Comparison of ENCODE assay signal across 14 mouse cellular contexts in genomic region chr16:44507027-44507929, GRCm38 (mm10). TPM values are rescaled to one million over a fixed set of nuclear protein-coding genes. Genes with fewer than 3 reads are reported as not detected.
DNase-seq lines count a peak whose midpoint lies in the region; ATAC-seq and TF ChIP-seq lines count a peak whose summit lies in the region.
"Had no signal": no experiment of that assay in that cellular context is flagged by ENCODE, and none has a peak within 500 bp of the region (broad histone marks: within the 10 kb centered on the region; RNA-seq: fewer than 3 reads in every experiment).

No protein-coding gene starts in this region.

- peak; percentile 82 for ATAC-seq in lung, embryonic 15.5 days (ENCODE audit: borderline replicate concordance, extremely low read depth, low FRiP score, low TSS enrichment)
- ATAC-seq in forebrain, embryonic 15.5 days (replicated peaks), result peak; percentile 61
- ATAC-seq in limb, embryonic 14.5 days (ENCODE audit: low FRiP score, low read depth), result peak; percentile 14; the same call in 1 of the 2 replicates
- ATAC-seq in neural tube, embryonic 15.5 days (ENCODE audit: low FRiP score), result peak; percentile 68
- ATAC-seq in granulocyte monocyte progenitor cell, adult 5-6 weeks (replicated peaks; ENCODE audit: poor library complexity, severe bottlenecking), result no peak

- peaks cover 17% of the 10 kb centered on the region; the same call in 1 of the 2 replicates for H3K36me3 ChIP-seq in lung, embryonic 15.5 days
- peaks cover 14% of the 10 kb centered on the region for H3K36me3 ChIP-seq in forebrain, embryonic 15.5 days
- peaks cover 78% of the 10 kb centered on the region for H3K36me3 ChIP-seq in limb, embryonic 14.5 days (ENCODE audit: control insufficient read depth, insufficient read depth, low read length)
- H3K36me3 ChIP-seq in neural tube, embryonic 15.5 days, result no peaks in the 10 kb centered on the region
- H3K36me3 ChIP-seq: liver, embryonic 13.5 days had no signal

- no peak for DNase-seq in lung, postnatal 25 days (ENCODE audit: low spot score)
- DNase-seq in limb, embryonic 14.5 days (ENCODE audit: low spot score), result no peak
- no peak for DNase-seq in thymus, postnatal 36 days
- DNase-seq: cerebellum, adult 11 months; gastrocnemius, postnatal 25 days; heart, postnatal 14 days; liver, embryonic 13.5 days; spleen, adult 18-20 months had no signal

- H3K27me3 ChIP-seq in lung, embryonic 15.5 days, result no peaks in the 10 kb centered on the region
- no peaks in the 10 kb centered on the region for H3K27me3 ChIP-seq in forebrain, embryonic 15.5 days
- H3K27me3 ChIP-seq in limb, embryonic 14.5 days (ENCODE audit: control insufficient read depth, insufficient read depth, low read length), result no peaks in the 10 kb centered on the region
- H3K27me3 ChIP-seq in neural tube, embryonic 15.5 days (replicated peaks), result no peaks in the 10 kb centered on the region
- H3K27me3 ChIP-seq: embryonic facial prominence, embryonic 12.5 days; liver, embryonic 13.5 days; neural tube, embryonic 12.5 days had no signal

- no peak overlapping the region for H3K4me3 ChIP-seq in lung, embryonic 15.5 days
- no peak overlapping the region for H3K4me3 ChIP-seq in forebrain, embryonic 15.5 days
- no peak overlapping the region for H3K4me3 ChIP-seq in limb, embryonic 14.5 days (replicated peaks; ENCODE audit: low read length)
- no peak overlapping the region for H3K4me3 ChIP-seq in neural tube, embryonic 15.5 days (replicated peaks)
- H3K4me3 ChIP-seq: embryonic facial prominence, embryonic 12.5 days; liver, embryonic 13.5 days; neural tube, embryonic 12.5 days had no signal

- H3K9me3 ChIP-seq in lung, embryonic 15.5 days, result no peaks in the 10 kb centered on the region
- no peaks in the 10 kb centered on the region for H3K9me3 ChIP-seq in forebrain, embryonic 15.5 days
- H3K9me3 ChIP-seq in limb, embryonic 14.5 days (ENCODE audit: control insufficient read depth, low read length), result no peaks in the 10 kb centered on the region
- peaks cover 5% of the 10 kb centered on the region; the same call in 1 of the 2 replicates for H3K9me3 ChIP-seq in neural tube, embryonic 15.5 days (replicated peaks)
- H3K9me3 ChIP-seq: liver, embryonic 13.5 days; neural tube, embryonic 12.5 days had no signal

- peak overlapping the region; percentile 80 for H3K27ac ChIP-seq in lung, embryonic 15.5 days
- H3K27ac ChIP-seq in forebrain, embryonic 15.5 days (replicated peaks), result peak overlapping the region; percentile 51
- H3K27ac ChIP-seq in limb, embryonic 14.5 days (replicated peaks; ENCODE audit: low read depth, low read length), result peak overlapping the region; percentile 59
- H3K27ac ChIP-seq in neural tube, embryonic 15.5 days (replicated peaks), result no peak overlapping the region; the same call in 1 of the 2 replicates
- H3K27ac ChIP-seq: embryonic facial prominence, embryonic 12.5 days; liver, embryonic 13.5 days; neural tube, embryonic 12.5 days had no signal

- peaks cover 60% of the 10 kb centered on the region for H3K4me1 ChIP-seq in lung, embryonic 15.5 days
- H3K4me1 ChIP-seq in forebrain, embryonic 15.5 days, result peaks cover 32% of the 10 kb centered on the region
- peaks cover 33% of the 10 kb centered on the region for H3K4me1 ChIP-seq in limb, embryonic 14.5 days (ENCODE audit: control insufficient read depth, insufficient read depth, low read length)
- peaks cover 10% of the 10 kb centered on the region; the same call in 1 of the 2 replicates for H3K4me1 ChIP-seq in neural tube, embryonic 15.5 days
- H3K4me1 ChIP-seq: liver, embryonic 13.5 days; neural tube, embryonic 12.5 days had no signal

- no peak overlapping the region for H3K9ac ChIP-seq in lung, embryonic 15.5 days
- no peak overlapping the region for H3K9ac ChIP-seq in forebrain, embryonic 15.5 days (replicated peaks)
- no peak overlapping the region for H3K9ac ChIP-seq in limb, embryonic 14.5 days (ENCODE audit: low read depth, low read length, severe bottlenecking)
- no peak overlapping the region for H3K9ac ChIP-seq in neural tube, embryonic 15.5 days (replicated peaks)
- H3K9ac ChIP-seq: embryonic facial prominence, embryonic 12.5 days; liver, embryonic 13.5 days; neural tube, embryonic 12.5 days had no signal

- no peak overlapping the region for H3K4me2 ChIP-seq in lung, embryonic 15.5 days
- H3K4me2 ChIP-seq in forebrain, embryonic 15.5 days (replicated peaks), result no peak overlapping the region
- H3K4me2 ChIP-seq in limb, embryonic 14.5 days (replicated peaks; ENCODE audit: low read depth, low read length, severe bottlenecking), result no peak overlapping the region
- no peak overlapping the region for H3K4me2 ChIP-seq in neural tube, embryonic 15.5 days
- H3K4me2 ChIP-seq: embryonic facial prominence, embryonic 12.5 days; liver, embryonic 13.5 days; neural tube, embryonic 12.5 days had no signal

- 41% methylated on average over 10 of the region's 10 CpGs for WGBS in lung, embryonic 15.5 days
- 48% methylated on average over 10 of the region's 10 CpGs for WGBS in forebrain, embryonic 15.5 days
- 44% methylated on average over 10 of the region's 10 CpGs for WGBS in limb, embryonic 14.5 days
- 71% methylated on average over 10 of the region's 10 CpGs for WGBS in neural tube, embryonic 15.5 days

- TF ChIP-seq POLR2A in limb, embryonic 14.5 days (IDR thresholded peaks at IDR 0.05; ENCODE audit: borderline replicate concordance, extremely low read depth, insufficient read depth, insufficient read length), result no peak

RNA-seq across cellular contexts. Expression of gene Boc, which starts 51.4 kb away (rescaled TPM):
- polyA plus RNA-seq in lung, embryonic 15.5 days (2015; fragmentation: Nextera tagmentation; extraction: Ambion mirVana), result 29.2 and 29.9 TPM in 2 replicates
- polyA plus RNA-seq in forebrain, embryonic 15.5 days (2015; fragmentation: Nextera tagmentation; extraction: Ambion mirVana), result 15.3 and 16.9 TPM in 2 replicates
- 91.4 and 121 TPM in 2 replicates for polyA plus RNA-seq in limb, embryonic 14.5 days (2012; rRNA removed)
- 59.8 and 72.3 TPM in 2 replicates for polyA plus RNA-seq in limb, embryonic 14.5 days (2014; fragmentation: Nextera tagmentation; extraction: Ambion mirVana)
- 6.9 and 8.1 TPM in 2 replicates for polyA plus RNA-seq in neural tube, embryonic 15.5 days (2015; fragmentation: Nextera tagmentation; extraction: Ambion mirVana)
- 0.30 TPM in 1 of 2 replicates, not detected in the other for total RNA-seq in granulocyte monocyte progenitor cell, adult 5-6 weeks (2014; fragmentation: Nextera tagmentation)
- 0.05 and 0.47 TPM in 2 replicates for total RNA-seq in granulocyte monocyte progenitor cell, adult 5-6 weeks (2017)
